Mouse (Mus musculus) embryonic fibroblast, embryonic 13.5 days (primary cell): ENCODE results near the gene Pigw.

Source experiments
- CTCF ChIP-seq: IDR thresholded peaks from 2 replicates; pipeline ENCODE4 v1.5.1; 2011; ENCODE audit warnings: mild to moderate bottlenecking, control low read depth, low read length, moderate library complexity, borderline replicate concordance; ENCODE audit not compliant: insufficient read depth
- POLR2A ChIP-seq: IDR thresholded peaks from 2 replicates; pipeline ENCODE4 v1.6.1; 2011; ENCODE audit warnings: low read depth, mild to moderate bottlenecking, control low read depth, low read length, moderate library complexity

GRCm38 (mm10) chr11:84879007-84879771 is 896 bp downstream of the Pigw start:
- TF ChIP-seq POLR2A, result 0 out of 2 replicates have a peak, but pooled peaks have one; percentile 29
- no peak for TF ChIP-seq CTCF
